Mouse (Mus musculus) bone marrow, adult 2 months (tissue): Measurements from ENCODE around the gene Ptprm.

ENCODE experiments used
- CTCF ChIP-seq: fragments of 200-500 bp; IDR thresholded peaks from 2 replicates; pipeline ENCODE4 v1.5.1; 2011; ENCODE audit warnings: low read length, control low read depth; ENCODE audit not compliant: control insufficient read depth, insufficient read depth
- POLR2A ChIP-seq: fragments of 200-500 bp; IDR thresholded peaks from 2 replicates; pipeline ENCODE4 v1.6.1; 2011; ENCODE audit warnings: low read depth, mild to moderate bottlenecking, control low read depth, low read length, borderline replicate concordance; ENCODE audit not compliant: control insufficient read depth

GRCm38 (mm10) chr17:67170696-67171095 is 183.6 kb downstream of the Ptprm start:
- no peak for TF ChIP-seq CTCF
- TF ChIP-seq POLR2A: no peak
